Mouse (Mus musculus): ENCODE results near the gene Pot1a.

Pot1a gene

GRCm38 (mm10) chr6:25808806-25809495 lies at the start of gene Pot1a:
TSS of gene Pot1a (minus strand) at chr6:25809246.
- peak; percentile 95 for DNase-seq (ENCODE audit: extremely low read depth, insufficient read length, low spot score)

- no peak for DNase-seq (ENCODE audit: extremely low read depth, insufficient read length, low spot score)
Observed at GRCm38 (mm10) chr6:25836261-25836660, 27.2 kb upstream of the Pot1a start.

- no peak for DNase-seq (ENCODE audit: extremely low read depth, insufficient read length, low spot score)
Observed at GRCm38 (mm10) chr6:25806021-25806420, 3.0 kb downstream of the Pot1a start.

DNA sequence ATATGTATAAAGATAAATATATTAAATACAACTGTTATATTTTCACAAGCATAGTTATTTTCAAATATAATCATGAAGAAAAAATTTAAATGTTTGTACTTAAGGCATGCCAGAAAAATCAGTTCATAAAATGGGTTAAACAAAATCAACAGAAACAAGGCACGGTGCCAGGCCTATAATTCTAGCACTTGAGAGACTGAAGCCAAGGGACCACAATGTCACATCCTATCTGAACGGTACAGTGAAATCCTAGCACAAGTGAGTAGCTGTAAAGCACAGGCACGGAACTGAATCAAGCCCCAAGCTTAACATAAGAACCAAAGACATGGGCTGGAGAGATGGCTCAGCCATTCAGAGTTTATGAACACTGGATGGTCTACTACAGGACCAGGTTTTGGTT lies 6.8 kb downstream of the Pot1a start:
- no peak for DNase-seq (ENCODE audit: extremely low read depth, insufficient read length, low spot score)

DNA sequence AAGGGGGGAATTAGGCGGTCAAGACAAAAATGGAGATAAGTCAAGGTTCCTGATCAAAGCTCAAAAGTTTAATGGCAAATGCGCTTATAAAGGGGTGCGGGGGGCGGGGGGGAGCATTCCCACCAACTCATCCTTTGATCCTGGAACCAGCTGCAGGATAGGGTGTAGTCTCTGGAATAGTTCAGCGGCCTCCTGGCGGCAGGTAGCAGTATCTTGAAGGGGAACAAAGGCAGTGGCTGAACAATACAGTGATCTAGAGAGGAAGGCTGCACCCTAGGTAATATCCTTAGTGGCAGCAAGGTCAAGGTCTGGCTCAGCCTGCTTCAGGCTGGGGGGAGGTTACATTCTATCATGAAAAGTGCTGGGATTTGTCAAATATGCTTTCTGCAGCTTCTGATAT lies 7.8 kb downstream of the Pot1a start:
- DNase-seq (ENCODE audit: extremely low read depth, insufficient read length, low spot score): no peak

- no peak for DNase-seq (ENCODE audit: extremely low read depth, insufficient read length, low spot score)
Observed at GRCm38 (mm10) chr6:25768238-25768637, 40.8 kb downstream of the Pot1a start.

DNA sequence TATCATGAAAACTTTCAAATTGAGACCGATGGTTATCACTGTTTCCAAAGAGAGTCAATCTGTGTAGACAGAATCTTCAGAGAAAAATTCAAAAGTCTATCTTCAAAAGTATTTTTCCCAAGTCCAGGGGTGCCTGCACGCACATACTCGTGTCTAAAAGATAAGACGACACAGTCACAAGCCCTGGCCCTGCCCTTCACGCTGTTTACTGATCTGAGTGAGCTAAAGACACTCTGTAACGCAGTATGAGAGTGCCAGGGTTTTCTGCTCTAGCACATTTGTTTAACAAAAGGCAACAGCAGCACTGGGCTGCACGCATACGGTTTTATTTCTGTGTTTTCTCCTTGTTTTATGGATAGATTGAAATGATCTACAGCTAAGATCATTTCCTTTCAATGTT lies 41.5 kb downstream of the Pot1a start:
- no peak for DNase-seq (ENCODE audit: extremely low read depth, insufficient read length, low spot score)

DNA sequence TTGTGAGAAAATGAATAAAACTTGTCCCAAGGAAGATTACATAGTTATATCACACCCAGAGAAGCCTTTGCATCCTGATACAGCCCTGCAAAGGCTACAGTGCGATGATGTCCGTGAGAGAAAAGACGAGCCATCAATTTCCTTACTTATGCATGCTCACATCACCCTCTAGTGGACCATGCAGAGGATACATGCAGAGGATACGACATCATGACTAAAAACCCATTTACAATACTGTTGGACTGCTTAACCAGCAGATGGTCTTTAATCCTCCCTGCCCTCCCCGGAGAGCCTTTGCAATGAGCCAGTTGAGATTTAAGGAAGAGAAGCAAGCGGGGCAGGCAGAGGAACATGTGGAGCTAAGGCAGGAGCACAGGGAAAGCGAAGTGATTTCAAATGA lies 42.0 kb downstream of the Pot1a start:
- DNase-seq (ENCODE audit: extremely low read depth, insufficient read length, low spot score): no peak

GRCm38 (mm10) chr6:25766283-25766682 lies 42.8 kb downstream of the Pot1a start:
- no peak for DNase-seq (ENCODE audit: extremely low read depth, insufficient read length, low spot score)

DNA sequence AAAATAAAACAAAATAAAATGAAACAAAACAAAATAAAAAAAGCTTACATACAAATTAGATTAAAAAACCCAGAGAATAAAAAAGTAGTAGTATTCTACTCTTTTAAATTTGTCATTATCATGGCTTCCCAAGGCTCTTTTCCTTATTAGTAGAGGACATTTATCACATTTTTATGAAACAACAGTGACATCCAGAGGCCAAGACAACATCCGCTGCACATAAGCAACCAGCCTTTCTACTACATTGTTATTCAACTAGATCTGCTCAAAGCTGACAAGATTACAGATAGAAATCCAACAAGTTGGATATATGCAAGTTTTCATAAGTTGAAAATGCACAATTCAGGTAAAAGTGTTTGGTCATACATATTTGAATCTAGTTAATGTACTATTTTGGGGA lies 56.4 kb downstream of the Pot1a start:
- DNase-seq (ENCODE audit: extremely low read depth, insufficient read length, low spot score): no peak

DNA sequence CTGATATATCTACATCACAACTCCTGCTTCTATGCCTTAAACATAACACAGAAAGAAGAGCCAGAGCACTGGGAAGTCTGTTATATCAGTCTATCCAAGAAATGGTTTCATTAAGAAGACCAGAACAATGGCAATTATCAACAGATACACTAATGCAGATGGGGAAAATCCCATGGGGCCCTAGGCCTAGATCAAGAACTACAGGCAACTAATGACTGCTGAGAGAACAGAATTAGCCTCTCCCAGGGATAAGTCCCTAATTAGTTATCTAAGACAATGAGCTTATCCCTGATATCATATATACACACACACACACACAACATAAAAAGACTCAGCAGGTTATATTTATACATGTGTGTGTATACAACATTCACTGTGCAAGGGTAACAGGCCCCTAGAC lies 72.5 kb downstream of the Pot1a start:
- no peak for DNase-seq (ENCODE audit: extremely low read depth, insufficient read length, low spot score)

GRCm38 (mm10) chr6:25726560-25726959 lies 82.5 kb downstream of the Pot1a start:
- no peak for DNase-seq (ENCODE audit: extremely low read depth, insufficient read length, low spot score)

DNA sequence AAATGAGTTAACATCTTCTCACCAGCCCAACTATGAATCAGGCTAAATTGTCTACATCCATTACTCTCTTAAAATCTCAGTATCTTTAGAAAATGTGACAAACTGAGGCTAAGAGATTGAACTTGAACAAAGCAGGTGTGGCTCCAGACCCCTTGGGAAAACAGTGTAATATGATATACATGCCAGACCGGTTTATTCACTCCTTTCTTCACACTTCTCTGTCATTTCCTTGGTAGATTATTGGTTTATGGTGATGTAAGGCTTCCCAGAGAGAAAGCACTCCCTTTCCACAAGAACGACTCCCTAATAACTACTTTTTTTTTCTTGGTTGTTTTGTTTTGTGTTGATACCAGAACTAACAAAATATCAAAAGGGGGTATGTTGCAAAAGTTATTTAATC lies 98.4 kb downstream of the Pot1a start:
- no peak for DNase-seq (ENCODE audit: extremely low read depth, insufficient read length, low spot score)

GRCm38 (mm10) chr6:25709250-25709895 lies 99.7 kb downstream of the Pot1a start:
- DNase-seq (ENCODE audit: extremely low read depth, insufficient read length, low spot score): no peak

DNA sequence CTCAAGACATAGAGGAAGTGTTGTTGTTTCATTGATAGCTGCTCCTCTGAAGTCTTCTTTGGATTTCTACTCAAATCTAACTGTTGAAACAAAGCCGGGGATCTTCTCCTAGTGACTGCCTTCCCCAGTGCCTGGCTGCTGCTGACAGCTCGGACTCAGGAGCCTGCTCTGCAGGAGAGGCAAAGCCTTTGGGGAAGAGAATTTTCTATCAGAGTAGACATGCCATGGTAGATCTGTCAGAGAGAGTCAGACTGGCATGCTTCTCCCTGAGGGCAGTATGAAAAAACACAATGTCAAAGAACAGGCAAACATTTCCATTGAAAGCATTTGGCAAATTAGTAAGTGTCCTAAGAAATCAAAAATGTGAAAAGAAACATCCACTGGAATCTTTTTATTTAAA lies 109.1 kb downstream of the Pot1a start:
- DNase-seq (ENCODE audit: extremely low read depth, insufficient read length, low spot score): no peak

All from 3134 (cell line).